Mouse (Mus musculus): ENCODE data around the gene Tmem143. TPM values are rescaled to one million over a fixed set of nuclear protein-coding genes. Genes with fewer than 3 reads are reported as not detected.

Gene Tmem143
- total and polyA plus RNA-seq, 2 experiments from 2014 or later, result 4.6 to 39.2 TPM

DNA sequence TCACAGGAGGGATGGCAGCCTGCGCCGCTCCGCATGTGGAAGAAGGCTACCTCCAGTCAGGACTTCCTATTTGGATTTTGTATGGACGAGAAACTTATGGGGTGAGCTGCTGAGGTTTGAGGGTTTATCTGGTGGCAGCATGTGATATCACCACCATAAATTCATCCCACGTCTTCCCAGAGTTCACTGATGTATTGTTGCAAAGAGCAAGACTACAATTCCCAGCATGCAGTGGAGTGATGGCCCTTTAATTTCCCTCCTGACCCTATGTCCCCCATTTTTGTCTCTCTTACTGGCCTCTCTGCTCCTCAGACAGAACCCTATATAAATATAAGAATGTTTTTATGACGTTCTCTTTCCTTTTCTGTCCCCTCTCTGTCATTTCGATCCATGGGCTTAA lies 33.9 kb upstream of the Tmem143 start:
- 89% methylated on average over 7 of the region's 7 CpGs for whole genome bisulfite sequencing
- H3K27me3 ChIP-seq (ENCODE audit: insufficient read depth, low read length), result no peaks in the 10 kb centered on the region
- no peaks in the 10 kb centered on the region for H3K9me3 ChIP-seq (ENCODE audit: low read length)
- H3K9ac ChIP-seq (replicated peaks; ENCODE audit: low read length), result no peak overlapping the region
- H3K4me1 ChIP-seq (ENCODE audit: insufficient read depth, low read length), result 0 out of 2 replicates have a peak, but pooled peaks cover 6% of the 10 kb centered on the region
- no peak for TF ChIP-seq CTCF (IDR thresholded peaks at IDR 0.05; ENCODE audit: low read depth)
- H3K27ac ChIP-seq, result no peak overlapping the region
- no peak for ATAC-seq
- H3K4me2 ChIP-seq (ENCODE audit: low read depth, low read length), result no peak overlapping the region
- H3K4me3 ChIP-seq (ENCODE audit: low read length), result no peak overlapping the region
- no peak for DNase-seq (ENCODE audit: low spot score)
- H3K36me3 ChIP-seq (ENCODE audit: insufficient read depth, low read length), result no peaks in the 10 kb centered on the region

DNA sequence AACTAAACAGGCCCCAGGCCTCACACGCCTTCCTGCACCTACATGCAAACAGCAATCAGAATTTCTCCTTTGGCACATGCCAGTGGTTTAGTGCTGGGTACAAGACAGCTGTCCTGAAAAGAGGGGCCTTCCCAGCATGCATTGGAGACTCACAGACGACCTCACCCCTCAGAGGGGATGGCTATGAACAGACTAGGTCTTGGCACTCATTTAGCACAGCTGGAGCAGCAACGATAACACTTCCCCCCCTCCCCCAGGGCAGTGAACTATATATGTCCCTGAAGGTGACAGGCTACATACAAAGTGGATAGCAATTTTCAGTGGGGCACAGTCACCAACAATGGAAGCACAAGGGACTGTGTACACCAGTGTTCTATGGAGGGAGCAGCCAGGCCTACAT lies 32.3 kb upstream of the Tmem143 start:
- Histone ChIP-seq H3K4me3 (ENCODE audit: low read length) (no peak overlapping the region), H3K36me3 (ENCODE audit: insufficient read depth, low read length) (no peaks in the 10 kb centered on the region), H3K27me3 (ENCODE audit: insufficient read depth, low read length) (no peaks in the 10 kb centered on the region), H3K9me3 (ENCODE audit: low read length) (no peaks in the 10 kb centered on the region), H3K4me2 (ENCODE audit: low read depth, low read length) (no peak overlapping the region), H3K9ac (replicated peaks; ENCODE audit: low read length) (no peak overlapping the region), H3K27ac (no peak overlapping the region), H3K4me1 (ENCODE audit: insufficient read depth, low read length) (peaks cover 16% of the 10 kb centered on the region)
- DNase-seq (ENCODE audit: low spot score) (no peak), ATAC-seq (no peak)
- 63% methylated on average over 3 of the region's 3 CpGs for WGBS
- no peak for TF ChIP-seq CTCF (IDR thresholded peaks at IDR 0.05; ENCODE audit: low read depth)

DNA sequence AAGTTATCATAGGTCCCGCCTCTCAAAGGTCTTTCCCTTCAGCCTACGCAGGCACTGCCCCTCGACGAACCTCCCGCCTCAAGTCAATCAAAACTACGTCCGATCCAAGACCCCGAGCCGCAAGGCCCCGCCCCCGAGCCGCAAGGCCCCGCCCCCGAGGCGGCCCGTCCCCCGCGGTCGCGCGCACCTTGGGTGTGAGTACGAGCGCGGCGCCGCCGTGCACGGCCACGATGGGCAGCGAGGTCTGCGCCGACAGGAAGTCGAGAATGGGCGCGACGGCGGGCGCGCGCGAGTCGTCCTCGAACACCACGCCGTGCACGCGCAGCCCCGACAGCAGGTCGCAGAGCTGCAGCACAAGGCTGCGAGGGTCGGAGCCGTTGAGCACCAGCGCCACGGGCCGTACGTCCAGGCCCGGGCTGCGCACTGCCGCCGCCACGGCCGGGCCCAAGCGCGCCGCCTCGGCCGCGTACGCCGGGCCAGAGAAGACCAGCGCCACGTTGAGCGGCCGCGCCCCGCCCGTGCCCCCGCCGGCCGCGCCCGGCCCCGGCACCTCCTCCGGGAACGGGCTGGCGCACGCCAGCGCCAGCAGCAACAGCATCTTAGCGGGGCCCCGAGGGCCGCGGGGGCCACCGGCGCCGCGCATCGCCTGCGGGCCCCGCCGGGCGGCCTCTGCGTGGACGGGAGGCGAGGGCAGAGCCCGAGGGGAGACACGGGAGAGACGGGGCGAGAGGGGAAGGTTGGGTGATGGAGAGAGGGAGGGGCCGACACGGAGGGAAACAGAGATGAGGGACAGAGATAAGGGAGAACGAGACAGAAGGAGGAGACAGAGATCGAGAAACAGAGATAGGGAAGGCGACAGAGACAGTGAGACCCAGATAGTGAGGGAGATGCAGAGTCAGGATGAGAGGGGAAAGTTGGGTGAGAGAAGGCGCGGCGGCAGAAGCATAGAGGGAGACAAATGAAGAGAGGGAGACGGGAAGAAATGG lies 30.5 kb upstream of the Tmem143 start:
- peak overlapping the region; percentile 85 for H3K9ac ChIP-seq (replicated peaks; ENCODE audit: low read length)
- peak; percentile 98 for DNase-seq (ENCODE audit: low spot score)
- TF ChIP-seq CTCF (IDR thresholded peaks at IDR 0.05; ENCODE audit: low read depth), result no peak
- H3K36me3 ChIP-seq (ENCODE audit: insufficient read depth, low read length), result no peaks in the 10 kb centered on the region
- H3K4me2 ChIP-seq (ENCODE audit: low read depth, low read length), result peak overlapping the region; percentile 77
- ATAC-seq, result peak; percentile 73
- peak overlapping the region; percentile 83 for H3K27ac ChIP-seq
- H3K9me3 ChIP-seq (ENCODE audit: low read length), result no peaks in the 10 kb centered on the region
- peak overlapping the region; percentile 72 for H3K4me3 ChIP-seq (ENCODE audit: low read length)
- peaks cover 21% of the 10 kb centered on the region for H3K4me1 ChIP-seq (ENCODE audit: insufficient read depth, low read length)
- WGBS, result 2% methylated on average over 111 of the region's 117 CpGs
- no peaks in the 10 kb centered on the region for H3K27me3 ChIP-seq (ENCODE audit: insufficient read depth, low read length)

DNA sequence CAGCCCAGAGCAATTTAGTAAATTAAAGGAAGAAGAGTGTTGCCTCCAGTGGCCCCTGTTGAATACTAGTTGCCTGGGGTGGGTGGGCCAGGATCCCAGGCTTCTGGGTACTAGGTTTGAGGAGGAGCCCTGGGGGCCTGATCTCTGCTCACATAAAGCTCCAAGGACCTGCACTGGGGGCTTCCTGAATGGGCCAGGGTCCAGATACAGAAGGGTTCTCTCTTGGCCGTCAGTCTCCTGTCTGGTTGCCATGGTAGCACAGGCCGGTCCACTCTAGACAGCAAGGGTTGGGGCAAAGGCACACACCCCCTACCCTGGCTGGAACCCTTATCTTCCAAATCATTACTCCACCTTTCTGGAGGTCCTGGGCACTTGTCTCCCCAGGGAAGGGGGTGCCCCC lies 28.9 kb upstream of the Tmem143 start:
- ATAC-seq (no peak), DNase-seq (ENCODE audit: low spot score) (peak; percentile 24)
- Histone ChIP-seq H3K4me3 (ENCODE audit: low read length) (peak overlapping the region; percentile 72), H3K4me1 (ENCODE audit: insufficient read depth, low read length) (peaks cover 21% of the 10 kb centered on the region), H3K4me2 (ENCODE audit: low read depth, low read length) (peak overlapping the region; percentile 77), H3K27me3 (ENCODE audit: insufficient read depth, low read length) (no peaks in the 10 kb centered on the region), H3K9ac (replicated peaks; ENCODE audit: low read length) (peak overlapping the region; percentile 85), H3K36me3 (ENCODE audit: insufficient read depth, low read length) (no peaks in the 10 kb centered on the region), H3K27ac (peak overlapping the region; percentile 0; the same call in 1 of the 2 replicates), H3K9me3 (ENCODE audit: low read length) (no peaks in the 10 kb centered on the region)
- TF ChIP-seq CTCF (IDR thresholded peaks at IDR 0.05; ENCODE audit: low read depth), result no peak
- 5% methylated on average over 2 of the region's 2 CpGs for WGBS

DNA sequence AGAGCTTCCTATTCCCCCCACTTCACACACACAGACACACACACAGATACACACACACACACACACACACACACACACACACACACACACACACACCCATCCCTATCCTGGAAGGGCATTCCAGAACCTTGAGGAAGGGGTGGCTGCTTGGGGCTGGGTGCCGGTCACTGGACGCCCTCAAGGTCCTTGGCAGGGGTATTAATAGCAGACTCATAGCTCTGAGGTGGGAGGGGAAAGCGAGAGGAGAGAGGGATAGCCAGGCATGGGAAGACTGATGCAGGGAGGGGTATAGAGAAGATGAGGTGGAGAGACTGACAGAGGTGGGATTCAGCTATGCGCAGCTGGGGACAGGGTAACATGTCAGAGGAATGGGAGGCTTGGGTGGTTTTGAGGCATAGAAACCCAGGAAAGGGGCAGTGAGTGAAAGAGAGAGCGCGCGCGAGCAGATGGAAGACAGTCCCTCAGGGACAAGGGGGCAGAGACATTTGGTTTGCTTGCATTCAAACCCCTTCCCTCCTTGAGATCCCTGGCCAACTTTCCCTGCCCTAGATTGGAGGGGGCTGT lies 27.6 kb upstream of the Tmem143 start:
- TF ChIP-seq CTCF (IDR thresholded peaks at IDR 0.05; ENCODE audit: low read depth), result no peak
- Histone ChIP-seq H3K27me3 (ENCODE audit: insufficient read depth, low read length) (no peaks in the 10 kb centered on the region), H3K4me1 (ENCODE audit: insufficient read depth, low read length) (peaks cover 27% of the 10 kb centered on the region), H3K27ac (peak overlapping the region; percentile 78; the same call in 1 of the 2 replicates), H3K9ac (replicated peaks; ENCODE audit: low read length) (peak overlapping the region; percentile 78), H3K9me3 (ENCODE audit: low read length) (no peaks in the 10 kb centered on the region), H3K36me3 (ENCODE audit: insufficient read depth, low read length) (no peaks in the 10 kb centered on the region), H3K4me2 (ENCODE audit: low read depth, low read length) (peak overlapping the region; percentile 77), H3K4me3 (ENCODE audit: low read length) (peak overlapping the region; percentile 72)
- WGBS, result 10% methylated on average over 8 of the region's 8 CpGs
- no peak for ATAC-seq
- peak; percentile 53 for DNase-seq (ENCODE audit: low spot score)

DNA sequence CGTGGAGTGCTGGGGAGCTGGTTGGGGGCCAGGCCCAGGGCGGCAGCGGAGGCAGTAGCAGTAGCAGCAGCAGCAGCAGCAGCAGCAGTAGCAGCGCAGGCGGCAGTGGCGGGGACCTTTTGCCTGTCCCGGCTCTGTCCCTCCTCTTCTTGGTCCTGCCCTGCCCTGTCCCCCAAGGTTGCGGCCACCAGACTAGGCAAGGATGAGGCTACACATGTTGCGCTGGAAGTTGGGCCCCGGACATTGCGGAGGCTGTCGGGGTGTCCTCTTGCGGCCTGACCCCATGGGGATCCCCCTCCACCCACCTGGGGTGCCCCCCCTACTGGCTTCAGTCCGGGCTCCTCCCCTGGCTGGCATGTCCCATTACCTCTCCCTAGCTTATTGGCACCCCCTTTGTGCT lies 27.0 kb upstream of the Tmem143 start:
- H3K9ac ChIP-seq (replicated peaks; ENCODE audit: low read length), result peak overlapping the region; percentile 78

More for the DNA sequence above, 27.0 kb upstream of the Tmem143 start:
- H3K36me3 ChIP-seq (ENCODE audit: insufficient read depth, low read length), result no peaks in the 10 kb centered on the region
- peak overlapping the region; percentile 78; the same call in 1 of the 2 replicates for H3K27ac ChIP-seq
- H3K9me3 ChIP-seq (ENCODE audit: low read length), result no peaks in the 10 kb centered on the region
- WGBS, result 5% methylated on average over 14 of the region's 14 CpGs
- no peaks in the 10 kb centered on the region for H3K27me3 ChIP-seq (ENCODE audit: insufficient read depth, low read length)
- no peak for TF ChIP-seq CTCF (IDR thresholded peaks at IDR 0.05; ENCODE audit: low read depth)
- no peak for ATAC-seq
- peaks cover 27% of the 10 kb centered on the region for H3K4me1 ChIP-seq (ENCODE audit: insufficient read depth, low read length)
- peak overlapping the region; percentile 72 for H3K4me3 ChIP-seq (ENCODE audit: low read length)
- peak overlapping the region; percentile 77 for H3K4me2 ChIP-seq (ENCODE audit: low read depth, low read length)
- peak; percentile 16 for DNase-seq (ENCODE audit: low spot score)

All from hindbrain, postnatal 0 days (tissue).